Mouse (Mus musculus) E14TG2a.4 (cell line): ENCODE data around the gene Bbs4.

Experiments
- CTCF ChIP-seq: conservative IDR thresholded peaks from 2 replicates; pipeline ENCODE4 v1.5.1; 2014; ENCODE audit warnings: low read length
- NANOG ChIP-seq: IDR thresholded peaks from 2 replicates; pipeline ENCODE4 v1.6.1; 2014; ENCODE audit warnings: borderline replicate concordance, low read length, mixed read lengths
- POU5F1 ChIP-seq: IDR thresholded peaks from 2 replicates; pipeline ENCODE4 v1.6.1; 2014; ENCODE audit warnings: low read length, borderline replicate concordance

DNA sequence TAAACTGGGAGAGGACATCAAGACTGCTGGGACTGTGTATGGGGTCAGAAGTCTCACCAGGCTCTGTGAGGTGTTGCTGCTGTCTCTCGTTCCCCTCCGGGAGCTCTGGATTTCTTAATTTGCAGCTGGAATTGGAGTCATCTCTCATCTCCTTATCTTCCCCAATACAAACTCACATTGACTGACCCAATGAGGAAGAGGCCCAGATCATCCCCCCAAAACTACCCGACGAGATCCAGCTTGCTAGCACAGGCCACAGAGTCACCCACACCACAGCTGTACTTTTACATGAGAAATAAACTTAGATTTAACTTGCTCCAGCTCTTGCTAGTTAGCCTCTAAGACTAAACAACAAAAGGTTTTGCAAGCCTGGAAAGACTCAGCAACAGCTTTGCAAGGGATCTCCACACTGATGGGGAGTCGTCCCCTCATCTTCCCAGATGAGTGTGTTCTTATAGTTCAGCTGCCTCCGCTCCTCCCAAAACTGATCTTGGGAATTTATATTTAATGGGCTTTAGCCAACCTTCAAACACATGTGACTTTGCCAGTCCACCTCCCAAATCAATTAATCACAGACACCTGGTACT is 63.7 kb downstream of the Bbs4 start:
- TF ChIP-seq CTCF (no peak), NANOG (no peak), POU5F1 (no peak)
